Mouse (Mus musculus): ENCODE measurements around the gene Insc. TPM values are rescaled to one million over a fixed set of nuclear protein-coding genes. Genes with fewer than 3 reads are reported as not detected.

Gene Insc
- total RNA-seq, 2 experiments from 2014 or later, result 1.8 to 2.2 TPM

DNA sequence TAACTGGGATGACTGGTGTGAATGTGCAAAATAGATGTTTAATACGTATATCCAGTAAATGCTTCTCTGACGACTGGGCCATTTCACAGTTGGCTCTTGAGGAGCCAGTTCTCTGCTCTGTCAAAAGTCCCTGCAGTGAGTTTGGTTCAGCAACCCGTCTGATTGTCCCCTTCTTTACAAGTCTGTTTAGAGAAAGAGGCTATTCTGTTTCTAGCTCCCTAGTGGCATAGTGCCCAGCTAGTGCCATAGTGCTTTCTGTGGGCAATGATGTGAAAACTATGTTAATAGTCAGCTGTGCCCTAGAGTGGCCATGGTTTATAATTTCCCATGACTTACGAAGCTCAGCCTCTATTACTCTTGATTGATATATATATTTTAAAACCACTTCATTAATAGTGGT, 143.4 kb downstream of the Insc start:
- no peak for DNase-seq (ENCODE audit: extremely low spot score in 1 of 2, low spot score in 2 of 2)
- TF ChIP-seq CTCF (IDR thresholded peaks at IDR 0.05), result no peak
- intact Hi-C loops (cut with DNase I), result no loop called here
- no peak overlapping the region for H3K27ac ChIP-seq
- no peak overlapping the region for H3K4me3 ChIP-seq

GRCm38 (mm10) chr7:114890215-114890614, 146.7 kb downstream of the Insc start:
- no peak for TF ChIP-seq CTCF (IDR thresholded peaks at IDR 0.05)
- no peak for DNase-seq (ENCODE audit: extremely low spot score in 1 of 2, low spot score in 2 of 2)
- no peak overlapping the region for H3K4me3 ChIP-seq
- intact Hi-C loops (cut with DNase I), result no loop called here
- H3K27ac ChIP-seq, result no peak overlapping the region

GRCm38 (mm10) chr7:114892618-114893257, 149.2 kb downstream of the Insc start:
- Histone ChIP-seq H3K27ac (no peak overlapping the region), H3K4me3 (no peak overlapping the region)
- TF ChIP-seq CTCF (IDR thresholded peaks at IDR 0.05), result no peak; the same call in 1 of the 2 replicates
- intact Hi-C loops (cut with DNase I), result no loop called here
- peak; percentile 46 to 48 for DNase-seq (ENCODE audit: extremely low spot score in 1 of 2, low spot score in 2 of 2)

DNA sequence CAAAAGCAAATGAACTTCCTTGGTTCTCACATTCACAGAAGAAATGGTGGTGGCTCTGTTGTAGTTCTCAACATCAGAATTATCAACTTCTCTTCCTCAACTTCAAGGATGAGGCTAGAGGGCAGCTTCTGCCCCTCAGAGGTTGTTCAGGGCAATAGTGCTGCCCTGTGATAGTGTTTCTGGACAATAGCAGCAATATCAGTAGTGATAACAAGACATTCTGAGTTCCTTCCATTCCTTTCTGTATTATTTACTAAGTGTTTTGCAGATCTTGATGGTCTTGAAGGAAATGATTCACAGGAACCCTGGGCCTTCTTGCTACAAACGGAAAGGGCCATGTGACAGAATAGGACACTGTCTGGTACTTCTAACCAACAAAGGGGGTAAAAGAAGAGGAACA, 150.4 kb downstream of the Insc start:
- no peak overlapping the region for H3K4me3 ChIP-seq
- TF ChIP-seq CTCF (IDR thresholded peaks at IDR 0.05), result no peak
- H3K27ac ChIP-seq, result no peak overlapping the region
- intact Hi-C loops (cut with DNase I), result no loop called here
- DNase-seq (ENCODE audit: extremely low spot score in 1 of 2, low spot score in 2 of 2), result no peak

DNA sequence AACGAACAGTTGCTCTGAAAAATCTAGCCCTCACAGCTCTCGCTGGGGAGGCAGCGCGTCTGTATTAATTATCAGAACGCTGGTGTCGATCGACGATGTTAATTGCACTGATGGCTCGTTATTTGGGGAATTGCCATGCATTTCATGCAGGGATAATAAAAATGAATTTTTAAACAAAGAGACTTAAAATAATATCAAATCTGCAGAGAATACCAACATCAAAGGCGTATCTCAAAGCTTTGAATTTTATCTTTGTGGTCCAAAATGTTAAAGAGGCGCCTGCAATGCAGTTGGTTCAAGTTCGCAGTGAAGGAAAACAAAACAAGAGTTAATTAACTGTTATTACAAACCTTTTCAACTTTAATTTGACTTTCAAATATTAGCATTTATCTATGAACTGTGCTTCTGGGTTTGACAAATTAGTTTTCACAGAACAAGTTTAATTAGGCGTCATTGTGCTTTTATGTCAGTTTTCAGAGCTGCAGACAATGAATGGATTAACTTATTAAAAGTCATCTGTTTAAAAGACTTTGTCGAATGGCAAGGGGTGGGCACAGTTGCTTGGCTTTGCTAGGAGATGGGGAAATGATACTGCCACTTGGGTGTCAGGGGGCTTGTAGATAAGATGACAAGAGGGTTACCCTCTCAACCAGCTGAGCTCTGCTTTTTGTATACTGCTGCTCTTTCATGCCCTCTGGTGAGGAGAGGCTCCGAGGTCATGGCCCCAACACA, 153.6 kb downstream of the Insc start:
- no peak for DNase-seq (ENCODE audit: extremely low spot score in 1 of 2, low spot score in 2 of 2)
- TF ChIP-seq CTCF (IDR thresholded peaks at IDR 0.05), result no peak
- H3K4me3 ChIP-seq, result no peak overlapping the region
- no peak overlapping the region for H3K27ac ChIP-seq
- intact Hi-C loops (cut with DNase I), result no loop called here

Other genes starting within 250 kb of the Insc start
- gene Cyp2r1, start 180.7 kb upstream of the Insc start, total RNA-seq (2021), result 1 to 10 TPM; 1.4 to 2.0 TPM
- 1 to 10 TPM in 1 of 2 experiments, under 1 TPM in 1; 0.36 to 1.1 TPM for gene Calca, start 107.3 kb upstream of the Insc start, total RNA-seq (2021)
- not detected for gene Calcb, start 25.1 kb upstream of the Insc start, total RNA-seq (2021)